Mouse (Mus musculus): ENCODE measurements around the gene Nr1h2. TPM values are rescaled to one million over a fixed set of nuclear protein-coding genes. Genes with fewer than 3 reads are reported as not detected.

Gene Nr1h2
- 133 and 181 TPM in 2 replicates for polyA plus RNA-seq (2012; rRNA removed; ENCODE audit: low replicate concordance)

GRCm38 (mm10) chr7:44553826-44554225, at the start of gene Nr1h2:
TSS of gene Nr1h2 (minus strand) at chr7:44553951.

GRCm38 (mm10) chr7:44590402-44591347, 36.9 kb upstream of the Nr1h2 start, which contains the start of gene Kcnc3:
TSS of gene Kcnc3 (plus strand) at chr7:44590664.

GRCm38 (mm10) chr7:44572213-44572701, 18.5 kb upstream of the Nr1h2 start, which contains the start of gene Napsa:
TSS of gene Napsa (plus strand) at chr7:44572380.

GRCm38 (mm10) chr7:44548497-44549087, 5.2 kb downstream of the Nr1h2 start, which contains the start of gene Pold1:
TSS of gene Pold1 (minus strand) at chr7:44548849.

GRCm38 (mm10) chr7:44531946-44532732, 21.6 kb downstream of the Nr1h2 start, which contains the start of gene Spib:
TSS of gene Spib (minus strand) at chr7:44532071.

GRCm38 (mm10) chr7:44524502-44524901, 29.2 kb downstream of the Nr1h2 start, which contains the start of gene Mybpc2:
TSS of gene Mybpc2 (minus strand) at chr7:44524656.

Other genes starting within 250 kb of the Nr1h2 start
- 5.1 and 8.4 TPM in 2 replicates for gene Clec11a, start 247.0 kb downstream of the Nr1h2 start, polyA plus RNA-seq (2012; rRNA removed; ENCODE audit: low replicate concordance)
- 0.39 and 2.3 TPM in 2 replicates for gene Shank1, start 243.7 kb downstream of the Nr1h2 start, polyA plus RNA-seq (2012; rRNA removed; ENCODE audit: low replicate concordance)
- 4.7 and 5.8 TPM in 2 replicates for gene Syt3, start 169.8 kb downstream of the Nr1h2 start, polyA plus RNA-seq (2012; rRNA removed; ENCODE audit: low replicate concordance)
- gene 1700008O03Rik, start 168.1 kb downstream of the Nr1h2 start, polyA plus RNA-seq (2012; rRNA removed; ENCODE audit: low replicate concordance): 0.24 and 1.2 TPM in 2 replicates
- 0.97 and 19.6 TPM in 2 replicates for gene Lrrc4b, start 124.9 kb downstream of the Nr1h2 start, polyA plus RNA-seq (2012; rRNA removed; ENCODE audit: low replicate concordance)
- 1.6 TPM in 1 of 2 replicates, not detected in the other for gene Aspdh, start 88.6 kb downstream of the Nr1h2 start, polyA plus RNA-seq (2012; rRNA removed; ENCODE audit: low replicate concordance)
- 94.8 and 172 TPM in 2 replicates for gene Josd2, start 86.0 kb downstream of the Nr1h2 start, polyA plus RNA-seq (2012; rRNA removed; ENCODE audit: low replicate concordance)
- 210 and 331 TPM in 2 replicates for gene Emc10, start 57.4 kb downstream of the Nr1h2 start, polyA plus RNA-seq (2012; rRNA removed; ENCODE audit: low replicate concordance)
- gene Fam71e1, start 57.4 kb downstream of the Nr1h2 start, polyA plus RNA-seq (2012; rRNA removed; ENCODE audit: low replicate concordance): 7.0 and 10.5 TPM in 2 replicates
- gene Mybpc2, start 29.3 kb downstream of the Nr1h2 start, polyA plus RNA-seq (2012; rRNA removed; ENCODE audit: low replicate concordance): 0.11 and 0.89 TPM in 2 replicates
- gene Spib, start 21.9 kb downstream of the Nr1h2 start, polyA plus RNA-seq (2012; rRNA removed; ENCODE audit: low replicate concordance): 1.2 and 1.3 TPM in 2 replicates
- 17.5 and 44.4 TPM in 2 replicates for gene Pold1, start 5.1 kb downstream of the Nr1h2 start, polyA plus RNA-seq (2012; rRNA removed; ENCODE audit: low replicate concordance)
- gene Napsa, start 18.4 kb upstream of the Nr1h2 start, polyA plus RNA-seq (2012; rRNA removed; ENCODE audit: low replicate concordance): 6.0 and 16.0 TPM in 2 replicates
- 2.6 and 7.7 TPM in 2 replicates for gene Kcnc3, start 36.7 kb upstream of the Nr1h2 start, polyA plus RNA-seq (2012; rRNA removed; ENCODE audit: low replicate concordance)
- gene Myh14, start 116.9 kb upstream of the Nr1h2 start, polyA plus RNA-seq (2012; rRNA removed; ENCODE audit: low replicate concordance): 4.1 and 12.7 TPM in 2 replicates
- not detected in 2 replicates for gene Izumo2, start 154.8 kb upstream of the Nr1h2 start, polyA plus RNA-seq (2012; rRNA removed; ENCODE audit: low replicate concordance)
- gene Vrk3, start 194.5 kb upstream of the Nr1h2 start, polyA plus RNA-seq (2012; rRNA removed; ENCODE audit: low replicate concordance): 29.0 and 48.8 TPM in 2 replicates
- 0.20 and 0.54 TPM in 2 replicates for gene Zfp473, start 197.1 kb upstream of the Nr1h2 start, polyA plus RNA-seq (2012; rRNA removed; ENCODE audit: low replicate concordance)

Data from subcutaneous adipose tissue, adult 2 months (tissue).